Comparison of ENCODE assay signal across 8 mouse cellular contexts in the genomic region with DNA sequence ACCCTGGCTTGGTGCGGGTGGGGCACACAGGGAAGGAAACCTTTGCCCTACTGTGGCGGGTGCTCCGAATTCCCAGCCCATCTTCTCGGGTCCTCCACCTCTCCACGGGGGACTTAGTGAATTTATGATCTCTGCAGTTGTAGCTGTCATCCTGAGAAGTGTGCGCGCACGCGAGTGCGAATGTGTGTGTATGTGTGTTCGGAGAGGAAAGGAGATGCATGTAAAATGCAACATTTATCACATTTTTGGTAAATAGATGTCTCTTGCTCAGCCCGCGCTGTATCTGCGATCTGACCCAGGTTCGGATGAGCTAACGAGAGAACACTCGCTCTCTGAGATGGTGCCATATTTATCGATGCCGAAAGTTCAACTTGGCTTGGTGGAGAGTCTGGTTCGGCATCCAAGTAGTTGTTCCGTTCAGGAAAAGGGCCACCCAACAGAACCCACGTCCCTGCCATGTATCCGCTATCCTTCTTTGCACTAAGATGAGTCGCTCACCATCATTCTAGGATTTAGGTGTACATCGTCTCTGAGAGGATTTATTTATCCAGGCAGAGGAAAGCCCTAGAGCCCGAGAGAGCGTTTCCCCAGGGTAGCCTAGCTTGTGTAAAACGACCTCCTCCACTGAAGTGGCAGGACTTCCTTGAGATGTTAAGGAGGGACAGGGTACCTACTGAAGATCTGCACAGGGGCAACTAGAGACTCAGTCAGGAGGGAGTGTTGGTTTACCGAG. TPM values are rescaled to one million over a fixed set of nuclear protein-coding genes. Genes with fewer than 3 reads are reported as not detected.
DNase-seq lines count a peak whose midpoint lies in the region; ATAC-seq and TF ChIP-seq lines count a peak whose summit lies in the region.

No protein-coding gene starts in this region.

- no peaks in the 10 kb centered on the region for H3K4me1 ChIP-seq in lung, adult 2 months (ENCODE audit: control insufficient read depth, insufficient read depth, low read length)
- peaks cover 9% of the 10 kb centered on the region; the same call in 1 of the 2 replicates for H3K4me1 ChIP-seq in embryonic facial prominence, embryonic 15.5 days
- 0 out of 4 replicates have a peak, but pooled peaks cover 0 to 2% of the 10 kb centered on the region in 2 experiments for H3K4me1 ChIP-seq in liver, embryonic 14.5 days (replicated peaks; ENCODE audit: control insufficient read depth in 2 of 2, insufficient read depth in 2 of 2, low read length in 1 of 2)
- peaks cover 4% of the 10 kb centered on the region; the same call in 1 of the 2 replicates for H3K4me1 ChIP-seq in olfactory bulb, adult 2 months (ENCODE audit: control insufficient read depth, insufficient read depth, low read length)

- no peak for TF ChIP-seq CTCF in lung, adult 2 months (IDR thresholded peaks at IDR 0.05; ENCODE audit: insufficient read depth, low read length)
- no peak for TF ChIP-seq CTCF in liver, embryonic 14.5 days (IDR thresholded peaks at IDR 0.05; ENCODE audit: low read depth)
- no peak for TF ChIP-seq CTCF in olfactory bulb, adult 2 months (IDR thresholded peaks at IDR 0.05; ENCODE audit: insufficient read depth, low read depth, low read length)

- H3K27me3 ChIP-seq in embryonic facial prominence, embryonic 15.5 days, result no peaks in the 10 kb centered on the region
- H3K27me3 ChIP-seq in liver, embryonic 14.5 days (ENCODE audit: control insufficient read depth, insufficient read depth, low read length), result peaks cover 17% of the 10 kb centered on the region

- no peaks in the 10 kb centered on the region for H3K9me3 ChIP-seq in embryonic facial prominence, embryonic 15.5 days (replicated peaks)
- no peaks in the 10 kb centered on the region for H3K9me3 ChIP-seq in liver, embryonic 14.5 days (ENCODE audit: control insufficient read depth, low read length)

- TF ChIP-seq EP300 in liver, embryonic 14.5 days (IDR thresholded peaks at IDR 0.05; ENCODE audit: low read depth), result no peak

- H3K4me3 ChIP-seq in lung, adult 2 months (replicated peaks; ENCODE audit: extremely low read depth, low read depth, low read length), result peak overlapping the region; percentile 92
- peak overlapping the region; percentile 88 for H3K4me3 ChIP-seq in embryonic facial prominence, embryonic 15.5 days (replicated peaks)
- H3K4me3 ChIP-seq in liver, embryonic 14.5 days (ENCODE audit: insufficient read depth in 1 of 2, low read depth in 2 of 2, low read length in 2 of 2), result peak overlapping the region; percentile 64
- peak overlapping the region; percentile 85 for H3K4me3 ChIP-seq in olfactory bulb, adult 2 months (ENCODE audit: insufficient read depth, low read depth, low read length)

- peak overlapping the region; percentile 93 for H3K4me2 ChIP-seq in embryonic facial prominence, embryonic 15.5 days (replicated peaks)
- H3K4me2 ChIP-seq in liver, embryonic 14.5 days (ENCODE audit: low read depth), result peak overlapping the region; percentile 80

- WGBS in lung, adult 2 months, result under 1% methylated on average over 29 of the region's 29 CpGs
- under 1% methylated on average over 29 of the region's 29 CpGs for WGBS in embryonic facial prominence, embryonic 15.5 days
- under 1% methylated on average over 29 of the region's 29 CpGs for WGBS in liver, embryonic 14.5 days (ENCODE audit: insufficient replicate concordance)
- WGBS in olfactory bulb, adult 2 months, result under 1% methylated on average over 29 of the region's 29 CpGs

- no peak for TF ChIP-seq POLR2A in lung, adult 2 months (IDR thresholded peaks at IDR 0.05; ENCODE audit: borderline replicate concordance, extremely low read depth, low read depth, low read length)
- TF ChIP-seq POLR2A in olfactory bulb, adult 2 months (IDR thresholded peaks at IDR 0.05; ENCODE audit: insufficient read depth, low read depth, low read length), result no peak

- no peaks in the 10 kb centered on the region for H3K36me3 ChIP-seq in embryonic facial prominence, embryonic 15.5 days
- H3K36me3 ChIP-seq in liver, embryonic 14.5 days (replicated peaks; ENCODE audit: control insufficient read depth, insufficient read depth, low read depth), result no peaks in the 10 kb centered on the region

- ATAC-seq in embryonic facial prominence, embryonic 15.5 days (ENCODE audit: insufficient number of reproducible peaks, low FRiP score, low TSS enrichment, low read depth), result no peak
- ATAC-seq in liver, embryonic 14.5 days (ENCODE audit: insufficient read depth), result no peak

- H3K9ac ChIP-seq in embryonic facial prominence, embryonic 15.5 days, result peak overlapping the region; percentile 87
- no peak overlapping the region for H3K9ac ChIP-seq in liver, embryonic 14.5 days (replicated peaks)

- H3K27ac ChIP-seq in embryonic facial prominence, embryonic 15.5 days (replicated peaks), result peak overlapping the region; percentile 99
- H3K27ac ChIP-seq in liver, embryonic 14.5 days, result no peak overlapping the region
- peak overlapping the region; percentile 84 for H3K27ac ChIP-seq in olfactory bulb, adult 2 months (ENCODE audit: insufficient read depth, low read depth, low read length)

- peak; percentile 44 for DNase-seq in lung, adult 2 months
- DNase-seq in lung, postnatal 25 days (ENCODE audit: low spot score), result no peak
- DNase-seq in R1 (ENCODE audit: low read depth, low spot score), result peak; percentile 35
- peak; percentile 72 for DNase-seq in induced T-regulatory cell, adult 2 months (ENCODE audit: low read depth)
- DNase-seq in liver, embryonic 14.5 days (ENCODE audit: low read depth in 3 of 3, low spot score in 3 of 3), result no peak
- DNase-seq in ovary, adult 18-20 months (ENCODE audit: low spot score), result no peak

RNA-seq across cellular contexts. Expression of gene Camk2d, which starts 1.7 kb away (rescaled TPM):
- 56.8 and 61.4 TPM in 2 replicates for polyA plus RNA-seq in lung, adult 2 months (2012; rRNA removed)
- polyA plus RNA-seq in embryonic facial prominence, embryonic 15.5 days (2015; fragmentation: Nextera tagmentation; extraction: Ambion mirVana), result 32.9 TPM in 2 replicates
- polyA plus RNA-seq in liver, embryonic 14.5 days (2012; rRNA removed), result 1.8 and 2.2 TPM in 2 replicates
- 2.6 and 3.7 TPM in 2 replicates for polyA plus RNA-seq in liver, embryonic 14.5 days (2014; fragmentation: Nextera tagmentation; extraction: Ambion mirVana)
- polyA plus RNA-seq in olfactory bulb, adult 2 months (2012; ENCODE audit: insufficient read depth, insufficient read length, low replicate concordance, missing spikeins), result 316 TPM in 1 of 2 replicates, not detected in the other

Comparison
In these comparisons a context has a peak if more than half of its experiments do, and no peak if none do; other contexts are left out.
1. DNase-seq: peak in lung, adult 2 months (single experiment), R1 (single experiment) and induced T-regulatory cell, adult 2 months (single experiment); none in lung, postnatal 25 days (single experiment), liver, embryonic 14.5 days (0 of 3) and ovary, adult 18-20 months (single experiment).
2. Peak in every context shown above with its lines, with median percentiles within 50 percentile points of each other: H3K4me3 ChIP-seq.